Mouse (Mus musculus): Measurements from ENCODE around the gene Cybrd1.

The Cybrd1 gene

DNA sequence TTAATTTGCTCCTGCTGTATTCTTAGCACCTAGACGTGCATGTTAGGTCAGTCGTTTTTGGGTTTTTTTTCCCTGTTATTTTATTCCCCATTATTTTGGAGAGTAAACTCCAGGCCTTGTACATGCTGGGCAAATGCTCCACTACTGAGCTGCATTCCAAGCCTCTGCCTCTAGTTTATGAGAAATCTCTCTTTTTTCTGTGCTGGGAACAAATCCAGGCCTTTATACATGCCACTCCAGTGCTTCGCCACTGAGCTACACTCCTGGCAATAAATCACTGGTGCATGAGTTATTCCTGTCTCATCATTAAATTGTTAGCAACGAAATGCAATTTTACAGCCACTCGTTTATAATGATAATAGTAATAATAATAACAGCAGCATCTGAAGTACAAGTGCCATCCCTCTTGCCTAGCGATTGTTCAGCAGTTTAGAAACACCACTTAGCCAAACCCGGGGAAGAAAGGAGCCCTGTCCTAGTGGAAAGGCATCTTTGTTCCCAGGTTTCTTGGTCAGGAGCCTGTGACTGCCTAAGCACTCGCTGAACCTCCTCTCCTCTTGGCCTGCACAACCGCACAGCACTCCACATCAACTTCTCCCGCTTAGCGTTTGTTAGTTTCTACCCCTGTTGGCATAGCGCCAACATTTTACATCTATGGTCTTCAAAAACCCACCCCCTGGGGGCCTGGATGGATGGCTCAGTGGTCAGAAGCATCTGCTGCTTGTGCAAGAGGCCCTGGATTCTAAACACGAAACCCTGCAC is 4.7 kb downstream of the Cybrd1 start:
- no peak for DNase-seq (ENCODE audit: low read depth, low spot score)

DNA sequence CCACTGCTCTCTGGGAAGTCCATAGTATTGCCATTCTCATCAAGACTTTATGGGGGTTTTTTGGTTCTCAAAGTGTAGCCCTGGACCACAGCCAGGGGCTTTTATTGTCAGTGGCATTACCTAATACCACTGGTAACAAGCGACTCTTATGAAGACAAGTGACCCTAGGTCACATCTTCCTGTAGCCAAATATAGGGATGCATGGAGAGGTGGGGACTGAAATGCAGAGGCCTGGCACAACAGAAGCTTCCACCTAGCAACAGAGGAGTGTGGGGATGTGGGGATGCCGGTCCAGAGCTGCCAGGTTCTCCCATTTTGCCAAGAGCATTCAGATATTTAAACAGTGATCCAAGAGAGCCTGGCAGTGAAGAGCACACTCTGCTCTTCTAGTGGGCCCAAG is 5.9 kb downstream of the Cybrd1 start:
- DNase-seq (ENCODE audit: low read depth, low spot score), result no peak

DNA sequence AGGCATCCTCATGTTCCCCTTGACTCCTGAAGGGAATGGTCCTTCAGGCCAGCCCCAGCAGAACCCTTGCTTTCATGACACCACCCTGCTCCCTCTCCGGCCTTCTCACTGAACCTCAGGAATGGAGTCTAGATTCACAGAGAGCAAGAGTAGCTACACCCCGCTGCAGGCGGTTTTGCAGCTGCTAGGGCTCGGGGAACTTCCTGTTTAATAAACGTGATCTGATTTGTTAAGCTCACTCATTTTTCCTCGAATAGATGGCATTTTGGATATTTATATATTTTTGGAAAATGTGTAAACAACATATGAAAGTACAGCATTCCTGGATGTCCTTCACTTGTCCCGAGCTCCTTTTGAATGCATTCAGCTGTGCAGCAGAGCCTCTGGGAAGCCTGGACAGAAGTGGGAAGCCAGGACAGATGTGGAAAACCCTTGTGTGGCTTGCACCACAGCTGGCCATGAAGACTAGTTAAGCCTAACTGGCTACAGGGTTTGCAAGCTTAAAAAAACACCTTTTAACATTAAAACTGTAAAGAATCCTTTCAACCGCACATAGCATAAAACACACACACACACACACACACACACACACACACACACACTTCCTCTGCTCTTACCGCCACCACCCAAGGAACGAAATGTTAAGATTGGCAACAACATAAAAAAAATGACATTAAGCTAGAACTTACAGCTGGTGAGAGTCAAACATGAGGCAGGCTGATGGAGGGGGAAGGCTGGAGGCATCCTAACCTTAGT is 10.2 kb downstream of the Cybrd1 start:
- DNase-seq (ENCODE audit: low read depth, low spot score), result no peak

DNA sequence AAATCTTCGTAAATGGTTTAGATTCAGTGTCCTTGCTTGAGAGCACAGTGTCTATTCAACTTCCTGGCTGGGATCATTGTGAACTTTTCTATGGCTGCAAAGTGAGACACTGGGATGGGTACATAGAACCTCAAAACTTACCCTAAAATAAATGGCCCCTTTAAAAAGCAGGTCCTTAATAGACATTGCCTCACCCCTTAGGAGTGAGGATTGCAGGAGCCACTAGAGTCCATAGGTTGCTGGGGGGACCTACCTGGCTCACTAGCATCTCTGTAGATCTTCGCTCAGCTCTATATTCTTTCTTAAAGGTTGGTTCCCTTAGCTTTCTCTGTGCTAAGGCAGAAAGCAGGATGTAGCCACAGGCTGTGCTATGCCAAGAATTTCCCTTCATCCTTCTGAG is 12.6 kb downstream of the Cybrd1 start:
- DNase-seq (ENCODE audit: low read depth, low spot score), result no peak

DNA sequence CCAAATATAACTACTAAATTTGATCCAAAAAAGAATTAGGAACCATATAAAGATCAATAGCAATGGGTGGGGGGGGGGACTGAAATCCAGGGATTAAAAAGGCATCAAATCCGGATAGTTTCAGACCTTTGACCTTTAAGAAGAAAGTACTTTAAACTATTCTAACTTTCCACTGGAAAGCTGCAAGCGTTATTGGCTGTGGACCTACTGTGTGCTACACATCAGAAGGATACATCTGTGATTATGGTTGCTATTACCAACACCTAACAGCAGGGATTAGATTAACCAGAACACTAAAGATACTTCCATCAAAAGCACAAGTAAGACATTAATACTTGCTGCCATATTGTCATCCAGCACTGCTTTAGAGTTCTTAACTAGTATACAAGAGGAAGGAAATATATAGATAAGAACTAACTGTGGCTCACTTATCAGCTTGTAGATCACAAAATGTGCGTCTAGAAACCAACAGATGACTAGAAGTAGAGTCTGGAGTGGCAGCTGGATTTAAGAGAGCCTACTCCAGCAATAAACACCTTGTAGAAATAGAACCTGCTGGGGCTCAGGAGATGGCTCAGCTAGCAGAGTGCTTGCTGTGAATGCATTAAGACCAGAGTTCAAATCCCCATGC is 14.3 kb downstream of the Cybrd1 start:
- no peak for DNase-seq (ENCODE audit: low read depth, low spot score)

DNA sequence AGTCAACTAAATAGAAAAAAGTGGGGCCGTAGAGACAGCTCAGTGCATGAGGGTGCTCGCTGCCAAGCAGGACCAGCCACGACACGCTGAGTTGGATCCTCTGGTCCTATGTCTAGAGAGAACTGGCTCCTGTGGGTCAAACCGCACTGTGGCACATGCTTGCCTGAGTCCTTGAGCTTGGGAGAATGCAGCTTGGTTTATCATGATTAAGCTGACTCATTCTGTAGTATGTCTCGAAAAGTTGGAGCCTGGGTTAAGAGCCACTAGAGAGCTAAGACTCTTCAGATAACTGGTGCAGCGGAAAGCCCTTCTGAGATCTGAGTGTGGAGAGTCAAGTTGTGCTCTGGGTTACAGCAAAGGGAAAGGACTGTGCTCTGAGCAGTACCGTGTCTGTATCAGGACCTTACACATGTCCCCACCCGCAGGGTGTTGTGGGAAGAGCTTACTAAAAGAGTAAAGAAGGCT is 16.4 kb downstream of the Cybrd1 start:
- no peak for DNase-seq (ENCODE audit: low read depth, low spot score)

DNA sequence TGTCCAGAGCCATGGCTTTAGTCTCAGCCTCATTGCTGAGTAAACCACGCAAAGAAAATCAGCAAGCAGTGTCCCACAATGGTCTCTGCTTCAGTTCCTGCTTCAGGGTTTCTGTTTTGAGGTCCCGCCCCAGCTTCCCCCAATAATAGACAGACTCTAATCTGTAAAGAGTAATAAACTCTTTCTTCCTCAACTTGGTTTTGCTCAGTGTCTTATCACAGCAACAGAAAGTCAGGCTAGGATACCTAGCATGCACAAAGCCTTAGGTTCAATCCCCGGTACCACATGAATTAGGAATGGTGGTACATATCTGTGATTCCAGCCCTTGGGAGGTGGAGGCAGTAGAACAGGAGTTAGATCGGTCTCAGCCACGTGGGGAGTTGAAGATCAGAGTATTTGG is 17.1 kb downstream of the Cybrd1 start:
- DNase-seq (ENCODE audit: low read depth, low spot score), result no peak

DNA sequence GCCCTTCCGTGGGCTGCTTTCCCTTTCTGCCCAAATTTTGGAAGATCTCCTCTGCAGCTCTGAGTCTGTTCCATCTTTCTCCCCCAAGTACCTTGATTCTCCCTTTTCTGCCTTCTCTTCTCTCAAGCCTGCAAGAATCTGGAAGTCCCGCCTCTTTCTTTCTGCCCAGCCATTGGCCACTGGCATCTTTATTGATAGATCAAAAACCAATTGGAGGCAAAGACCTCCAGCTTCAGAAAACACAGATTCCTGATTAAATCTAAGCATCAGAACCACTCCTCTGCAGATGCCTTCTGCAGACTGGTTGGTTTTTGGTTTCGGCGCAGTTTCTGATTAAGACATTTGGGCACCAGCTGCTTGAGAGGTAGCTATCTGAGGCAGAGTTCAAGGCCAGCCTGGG is 22.9 kb downstream of the Cybrd1 start:
- DNase-seq (ENCODE audit: low read depth, low spot score), result no peak

DNA sequence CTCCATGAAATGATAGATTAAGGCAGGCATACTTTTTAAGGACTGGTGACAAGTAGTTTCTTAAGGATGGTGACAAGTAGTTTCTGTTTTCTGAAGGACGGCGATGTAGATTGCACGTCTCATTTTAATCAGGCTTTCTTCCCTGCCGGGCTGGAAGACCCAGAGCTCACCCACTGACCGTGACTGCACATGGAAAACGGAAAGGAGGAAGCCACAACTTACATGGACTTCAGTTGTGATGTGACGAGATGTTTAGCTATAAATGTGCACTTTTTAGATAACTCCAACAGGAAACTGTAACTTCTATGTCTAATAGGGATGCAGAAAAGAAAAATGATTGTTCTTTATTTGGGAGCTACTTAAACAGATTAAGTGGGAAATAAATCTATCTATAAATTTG is 24.7 kb downstream of the Cybrd1 start:
- DNase-seq (ENCODE audit: low read depth, low spot score), result no peak

DNA sequence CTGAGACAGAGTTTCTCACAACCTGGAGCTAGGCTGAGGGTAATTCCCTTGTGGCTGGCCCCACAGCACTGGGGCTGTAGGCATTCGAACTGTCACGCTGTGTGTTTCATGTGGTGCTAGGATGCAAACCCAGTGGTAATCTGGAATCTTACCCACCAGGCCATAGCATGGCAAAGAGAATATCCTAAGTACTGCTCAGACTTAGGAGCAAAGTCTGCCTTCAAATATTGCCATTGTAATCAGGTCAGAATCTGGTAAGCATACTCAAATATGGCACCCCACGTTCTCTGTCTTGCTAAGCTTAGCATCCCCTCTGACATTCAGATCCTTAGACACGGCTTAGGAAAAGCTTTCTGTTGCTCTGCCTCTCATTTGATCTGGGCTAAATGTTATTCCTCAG is 28.1 kb downstream of the Cybrd1 start:
- DNase-seq (ENCODE audit: low read depth, low spot score), result no peak

DNA sequence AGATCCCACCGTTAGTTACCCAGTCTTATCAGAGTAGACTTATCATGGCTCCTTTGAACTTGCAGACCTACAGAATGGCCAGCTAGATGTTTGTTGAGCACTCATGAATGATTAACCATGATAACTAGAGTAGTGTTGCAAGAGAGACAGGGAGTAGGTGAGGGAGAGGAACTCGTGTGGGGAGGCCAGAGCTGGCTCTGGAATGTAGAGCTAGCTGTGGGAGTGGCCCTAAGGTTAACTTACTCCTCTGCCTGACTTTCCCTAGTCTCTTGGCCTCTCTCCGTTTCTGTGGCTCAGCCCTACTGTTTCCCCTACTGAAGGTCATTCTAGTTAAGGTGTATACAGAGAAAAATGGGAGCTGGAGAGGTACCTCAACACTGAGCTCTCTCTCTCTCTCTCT is 28.5 kb downstream of the Cybrd1 start:
- no peak for DNase-seq (ENCODE audit: low read depth, low spot score)

DNA sequence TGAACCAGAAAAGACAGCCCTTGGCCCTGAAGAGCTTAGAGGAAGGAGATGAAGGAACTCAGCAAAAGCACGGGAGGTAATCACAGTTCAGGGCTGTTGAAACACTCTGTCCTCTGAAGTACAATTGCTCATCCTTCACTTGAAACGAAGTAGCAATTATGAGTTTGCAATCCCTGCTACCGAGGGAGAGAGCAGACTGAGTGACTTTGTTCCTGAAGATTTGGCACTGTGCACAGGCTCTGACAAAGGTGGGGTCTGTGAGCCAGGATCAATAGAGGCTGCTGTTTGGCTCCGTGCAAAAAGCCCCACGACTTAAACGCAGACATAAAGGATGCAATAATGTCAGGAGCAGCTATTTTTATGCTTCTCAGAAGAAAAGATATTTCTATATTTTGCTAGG is 30.1 kb downstream of the Cybrd1 start:
- DNase-seq (ENCODE audit: low read depth, low spot score), result no peak

DNA sequence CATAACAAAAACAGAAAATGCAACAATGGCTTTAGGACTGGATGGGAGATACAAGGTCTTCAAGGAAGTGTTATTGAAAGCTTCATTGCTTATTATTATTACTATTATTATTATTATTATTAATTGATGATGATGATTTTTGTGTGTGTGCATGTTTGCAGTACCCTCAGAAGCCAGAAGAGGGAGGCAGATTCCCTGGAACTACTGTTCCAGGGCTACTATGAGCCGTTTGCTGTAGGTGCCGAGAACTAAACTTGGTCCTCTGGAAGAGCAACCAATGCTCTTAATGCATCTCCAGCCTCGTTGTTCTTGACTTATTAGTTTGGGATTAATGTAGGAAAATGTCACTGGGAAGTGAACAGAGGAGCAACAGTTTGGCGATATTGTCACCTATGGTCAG is 34.4 kb downstream of the Cybrd1 start:
- DNase-seq (ENCODE audit: low read depth, low spot score), result no peak

DNA sequence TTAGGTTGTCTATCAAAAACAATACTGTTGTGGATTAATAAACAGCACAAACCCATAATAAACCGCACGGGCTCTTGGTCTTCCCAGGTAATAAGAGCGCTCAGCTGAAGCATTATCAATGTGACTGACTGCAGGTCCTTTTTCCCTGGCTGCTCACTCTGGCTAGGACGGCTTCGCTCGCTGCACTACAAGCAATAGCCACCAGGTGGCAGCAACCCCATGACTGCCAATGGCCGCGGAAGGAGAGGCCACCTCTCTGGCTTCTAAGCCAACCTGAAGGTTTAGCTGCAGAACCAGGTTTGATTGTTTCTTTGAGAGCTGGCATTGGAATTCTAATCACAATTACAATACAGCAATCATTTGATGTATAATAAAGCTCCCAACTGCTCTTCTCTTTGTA is 37.8 kb downstream of the Cybrd1 start:
- peak; percentile 48 for DNase-seq (ENCODE audit: low read depth, low spot score)

DNA sequence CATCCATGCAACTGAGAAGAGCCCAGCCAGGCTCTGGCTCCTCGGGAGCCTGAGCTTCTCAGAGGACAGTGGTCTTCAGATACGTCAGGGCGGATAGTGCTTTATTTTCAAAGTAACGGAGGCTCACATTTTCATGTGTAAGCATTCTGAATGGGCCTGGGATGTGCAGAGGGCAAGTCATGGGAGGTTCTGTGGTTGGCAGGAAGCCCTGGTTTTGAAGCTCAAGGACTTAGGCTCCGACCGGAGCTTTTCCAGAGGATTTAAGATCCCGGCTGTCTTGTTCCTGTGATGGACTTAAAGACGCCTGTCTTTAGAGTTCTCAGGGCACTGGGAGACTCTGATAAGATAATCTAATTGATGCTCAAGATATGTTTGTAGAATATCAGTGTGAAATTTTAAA is 38.7 kb downstream of the Cybrd1 start:
- DNase-seq (ENCODE audit: low read depth, low spot score), result no peak

DNA sequence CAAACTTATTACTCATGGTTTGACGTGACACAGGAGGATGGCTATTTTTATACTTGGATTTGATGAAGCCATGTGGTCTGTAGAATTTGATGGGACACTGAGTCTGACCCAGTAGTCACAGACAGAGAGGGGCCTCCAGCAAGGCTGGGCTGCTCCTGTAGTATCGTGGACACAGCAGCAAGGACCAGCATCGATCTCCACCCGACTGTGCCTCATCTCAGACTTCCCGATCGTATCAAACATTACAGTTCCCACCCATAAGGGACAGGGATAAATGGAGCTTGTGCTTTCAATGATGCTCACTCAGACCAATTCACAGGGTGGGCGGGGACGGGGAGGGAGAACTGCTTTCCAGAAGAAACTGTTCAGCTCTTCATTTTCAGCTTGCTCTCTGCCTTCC is 40.2 kb downstream of the Cybrd1 start:
- no peak for DNase-seq (ENCODE audit: low read depth, low spot score)

DNA sequence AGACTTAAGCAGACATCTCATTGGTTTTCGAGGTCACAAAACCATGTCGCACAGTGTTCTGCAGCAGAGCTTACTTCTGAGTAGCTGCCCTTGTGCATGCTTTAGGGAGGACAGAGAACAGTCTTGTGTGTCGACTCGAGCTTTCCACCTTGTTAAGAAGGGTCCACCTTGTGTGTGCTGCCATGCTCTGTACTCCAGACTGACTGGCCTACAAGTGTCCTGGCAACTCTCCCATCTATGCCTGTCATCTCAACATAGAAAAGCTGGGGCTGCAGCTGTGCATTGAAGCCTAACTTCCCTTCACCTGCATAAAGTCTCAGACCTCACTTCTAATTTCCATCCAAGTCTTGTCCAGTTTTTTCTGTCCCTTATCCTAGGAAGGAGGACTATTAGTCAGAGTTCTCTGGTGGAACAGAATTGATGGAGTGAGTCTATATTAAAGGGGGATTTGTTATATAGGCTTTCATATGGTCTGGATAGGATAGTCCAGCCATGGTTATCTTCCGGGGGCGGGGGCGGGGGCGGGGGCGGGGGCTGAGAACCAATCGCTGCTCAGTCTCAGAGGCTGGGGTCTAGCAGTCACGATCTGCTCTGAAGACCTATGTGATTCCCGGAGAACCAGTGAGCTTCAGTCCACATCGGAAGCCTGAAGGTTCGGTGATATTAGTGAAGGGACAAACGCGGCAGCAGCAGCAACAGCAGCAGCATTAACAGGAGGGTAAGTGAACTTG is 42.0 kb downstream of the Cybrd1 start:
- DNase-seq (ENCODE audit: low read depth, low spot score), result no peak

DNA sequence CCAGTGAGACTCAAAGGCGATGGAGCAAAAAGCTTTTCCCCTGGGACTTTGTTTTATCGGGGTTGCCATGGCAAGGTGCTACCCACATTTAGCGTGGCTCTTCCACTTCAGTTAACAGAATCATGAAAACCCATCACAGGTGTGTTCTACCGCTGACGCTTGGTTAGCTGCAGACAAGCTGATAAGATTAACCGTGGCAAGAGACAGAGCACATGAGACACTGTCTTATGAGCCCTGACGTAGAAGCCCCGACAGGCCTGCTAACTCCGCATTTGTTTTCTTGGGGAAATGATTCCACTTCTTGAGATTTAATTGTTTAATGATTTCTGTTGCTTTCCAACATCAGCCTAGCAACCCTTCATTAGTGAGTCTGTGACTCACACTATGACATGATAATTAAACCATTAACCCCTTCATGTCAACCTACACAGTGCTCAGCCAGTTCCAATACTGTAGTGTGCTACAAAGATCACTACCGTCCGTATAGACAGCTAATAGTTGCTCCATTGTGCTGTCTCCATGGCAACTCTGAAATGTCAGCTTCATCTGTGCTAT is 42.7 kb downstream of the Cybrd1 start:
- DNase-seq (ENCODE audit: low read depth, low spot score), result no peak

DNA sequence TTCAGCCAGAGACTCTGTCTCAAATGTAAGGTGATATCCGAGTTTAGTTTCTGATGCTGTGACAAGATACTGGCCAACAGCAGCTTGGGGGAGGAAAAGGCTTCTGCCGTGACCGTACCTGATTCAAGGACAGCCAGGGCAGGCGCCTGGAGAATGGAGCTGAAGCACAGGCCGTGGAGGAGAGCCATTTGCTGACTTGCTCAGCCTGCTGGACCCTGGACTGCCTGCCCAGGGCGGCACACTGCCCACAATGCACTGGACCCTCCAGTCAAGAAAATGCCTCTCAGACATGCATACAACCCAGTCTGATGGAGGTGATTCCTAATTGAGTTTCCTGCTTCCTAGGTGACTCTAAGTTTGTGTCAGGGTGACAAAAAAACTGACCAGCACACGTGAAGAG is 43.8 kb downstream of the Cybrd1 start:
- DNase-seq (ENCODE audit: low read depth, low spot score), result no peak

DNA sequence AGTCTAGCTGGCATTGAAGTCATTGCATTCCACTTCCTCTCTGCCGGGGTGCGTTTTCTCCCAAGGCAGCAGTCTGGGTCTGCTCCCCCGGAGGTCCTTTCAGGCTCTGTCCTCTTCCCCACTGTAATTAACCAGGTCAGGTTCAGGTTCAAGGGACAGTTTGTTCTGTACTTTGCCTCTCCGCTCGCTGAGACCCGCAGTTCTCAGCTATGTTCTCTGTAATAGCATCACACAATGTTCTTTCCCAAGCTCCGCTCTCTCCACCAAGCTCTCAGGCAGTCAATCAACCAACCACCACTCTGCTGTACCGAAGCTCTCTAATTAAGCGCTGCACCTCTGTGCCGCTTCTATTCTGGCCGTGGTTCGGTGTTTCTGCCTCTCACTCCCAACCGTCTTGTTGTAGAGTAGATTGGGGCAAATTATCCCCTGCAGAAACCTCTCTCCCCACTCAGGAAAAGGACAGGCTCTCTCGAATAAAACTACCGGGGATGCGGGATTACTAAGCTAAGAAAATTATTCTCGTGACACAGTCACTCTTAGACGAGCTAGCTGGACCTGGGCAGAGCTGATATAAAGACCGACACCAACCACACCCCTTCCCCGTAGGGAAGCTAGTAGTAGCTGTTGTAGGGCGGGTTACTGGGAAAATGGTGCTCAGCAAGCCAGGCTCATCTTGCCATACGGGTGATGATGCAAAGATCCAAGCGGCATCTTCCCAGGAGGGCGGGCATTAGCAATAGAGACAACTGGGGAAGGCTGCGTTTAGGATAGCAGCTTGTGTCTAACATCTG is 45.3 kb downstream of the Cybrd1 start:
- DNase-seq (ENCODE audit: low read depth, low spot score), result no peak

DNA sequence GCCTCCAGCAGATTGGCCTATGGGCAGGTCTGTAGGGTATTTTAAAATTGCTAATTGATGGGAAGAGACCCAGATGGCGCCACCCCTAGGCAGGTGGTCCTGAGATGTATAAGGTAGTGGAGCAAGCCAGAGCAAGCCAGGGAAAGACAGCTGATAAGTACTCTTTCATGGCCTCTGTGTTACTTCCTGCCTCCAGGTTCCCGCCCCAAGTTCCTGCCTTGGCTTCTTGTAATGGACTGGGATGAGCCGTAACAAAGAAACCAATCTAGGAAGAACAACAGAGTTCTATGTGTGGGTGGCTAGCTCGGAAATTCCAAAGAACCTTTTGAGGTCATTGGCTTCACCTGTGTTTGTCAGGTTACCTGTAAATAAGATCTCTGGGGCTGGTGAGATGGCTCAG is 49.5 kb downstream of the Cybrd1 start:
- peak; percentile 46 for DNase-seq (ENCODE audit: low read depth, low spot score)
